Mouse (Mus musculus): ENCODE data around the gene Acvr2a.

DNA sequence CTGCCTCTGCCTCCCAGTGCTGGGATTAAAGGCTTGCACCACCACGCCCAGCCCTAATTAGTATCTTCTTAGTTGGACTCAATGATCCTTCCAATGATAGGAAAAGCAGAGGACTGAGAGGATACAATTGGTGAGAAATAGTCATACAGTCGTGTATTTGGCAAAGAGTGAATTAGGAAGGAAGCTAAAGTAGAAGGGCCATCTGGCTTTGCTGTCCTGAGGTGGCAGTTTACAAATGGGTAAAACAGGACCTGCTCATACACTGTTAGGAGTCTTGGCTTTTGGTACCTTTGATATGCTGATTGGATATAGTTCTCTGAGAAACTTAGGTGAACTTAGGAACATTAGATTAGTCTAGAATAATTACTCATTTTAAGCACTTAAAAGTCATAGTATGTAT lies 16.6 kb downstream of the Acvr2a start:
- TF ChIP-seq POLR2A (IDR thresholded peaks at IDR 0.05; ENCODE audit: borderline replicate concordance, control insufficient read depth, low read depth, low read length) (no peak), CTCF (IDR thresholded peaks at IDR 0.05; ENCODE audit: control insufficient read depth, insufficient read depth, low read length) (no peak)

Data from bone marrow, adult 2 months (tissue).